Mouse (Mus musculus) bone marrow macrophage, adult 2 months (primary cell): ENCODE measurements at regions not wholly inside any gene's neighbourhood (a gene's known extent, or its start where the extent isn't known, plus 50 kb on each side); places are given as distances from the start of the nearest gene placed in this dataset.

Source experiments
- CTCF ChIP-seq: IDR thresholded peaks from 2 replicates; pipeline ENCODE4 v1.5.1; 2012; ENCODE audit warnings: low read depth, mild to moderate bottlenecking, low read length, moderate library complexity
- POLR2A ChIP-seq: IDR thresholded peaks from 2 replicates; pipeline ENCODE4 v1.6.1; 2012; ENCODE audit warnings: mild to moderate bottlenecking, low read depth, low read length, borderline replicate concordance

DNA sequence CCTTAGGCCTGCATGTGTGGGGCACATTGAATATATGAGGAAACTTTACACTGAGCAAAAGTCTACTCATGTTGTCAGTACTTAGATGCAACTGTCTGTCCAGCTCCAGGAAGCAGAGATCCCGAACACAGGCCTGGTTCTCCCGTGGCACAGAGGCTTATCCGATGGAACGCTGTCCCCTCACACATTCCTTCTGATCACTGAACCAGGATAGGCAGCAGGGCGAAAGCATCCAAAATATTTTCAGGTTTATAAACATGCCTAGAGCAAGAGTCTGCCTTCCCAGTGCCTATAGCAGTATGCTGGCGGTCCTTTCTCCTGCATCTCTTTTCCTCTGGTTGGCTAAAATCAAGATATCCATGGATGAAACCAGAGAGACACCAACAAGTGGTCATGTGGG, 109.3 kb upstream of the Adamts18 start:
- no peak for TF ChIP-seq CTCF
- TF ChIP-seq POLR2A = no peak
